Mouse (Mus musculus): ENCODE results near the gene Fgd3. TPM values are rescaled to one million over a fixed set of nuclear protein-coding genes. Genes with fewer than 3 reads are reported as not detected.

Fgd3 gene
- 0.23 and 0.25 TPM in 2 replicates for polyA plus RNA-seq (2015; fragmentation: Nextera tagmentation; extraction: Ambion mirVana)

- Histone ChIP-seq H3K36me3 (ENCODE audit: control insufficient read depth, insufficient read depth, low read length) (no peaks in the 10 kb centered on the region), H3K4me3 (ENCODE audit: low read depth, low read length) (no peak within 1 kb of the TSS), H3K27me3 (ENCODE audit: control insufficient read depth, insufficient read depth, low read length) (no peaks in the 10 kb centered on the region), H3K4me1 (replicated peaks; ENCODE audit: control insufficient read depth, insufficient read depth) (no peaks in the 10 kb centered on the region; the same call in none of the 2 replicates), H3K4me2 (replicated peaks; ENCODE audit: low read depth) (peak within 1 kb of the TSS; percentile 34), H3K9ac (ENCODE audit: low read length) (0 out of 2 replicates have a peak within 1 kb of the TSS, but pooled peaks have one; percentile 4), H3K27ac (replicated peaks) (no peak within 1 kb of the TSS), H3K9me3 (ENCODE audit: control insufficient read depth, low read length) (no peaks in the 10 kb centered on the region)
- WGBS = 2% methylated on average over 10 of the region's 10 CpGs
- DNase-seq (ENCODE audit: low spot score) (peak; percentile 36), ATAC-seq (ENCODE audit: low FRiP score, low TSS enrichment) (0 out of 2 replicates have a peak, but pooled peaks have one; percentile 47)
- TF ChIP-seq CTCF (IDR thresholded peaks at IDR 0.05; ENCODE audit: low read depth) = no peak
- TF ChIP-seq EP300 (optimal IDR thresholded peaks at IDR 0.05) = no peak
These were observed at the start of gene Fgd3 for GRCm38 (mm10) chr13:49320040-49320439. Gene Fgd3 (minus strand): TSS chr13:49320311.

GRCm38 (mm10) chr13:49369404-49369803 is 49.3 kb upstream of the Fgd3 start:
- H3K9me3 ChIP-seq (ENCODE audit: control insufficient read depth, low read length) = no peaks in the 10 kb centered on the region
- H3K27ac ChIP-seq (replicated peaks) = no peak overlapping the region
- no peak overlapping the region for H3K9ac ChIP-seq (ENCODE audit: low read length)
- H3K4me2 ChIP-seq (replicated peaks; ENCODE audit: low read depth) = no peak overlapping the region
- no peak overlapping the region for H3K4me3 ChIP-seq (ENCODE audit: low read depth, low read length)
- no peak for TF ChIP-seq CTCF (IDR thresholded peaks at IDR 0.05; ENCODE audit: low read depth)
- TF ChIP-seq EP300 (optimal IDR thresholded peaks at IDR 0.05) = no peak
- WGBS = 90% methylated on average over 10 of the region's 10 CpGs
- ATAC-seq (ENCODE audit: low FRiP score, low TSS enrichment) (no peak), DNase-seq (ENCODE audit: low spot score) (no peak)
- H3K27me3 ChIP-seq (ENCODE audit: control insufficient read depth, insufficient read depth, low read length) = no peaks in the 10 kb centered on the region
- H3K4me1 ChIP-seq (replicated peaks; ENCODE audit: control insufficient read depth, insufficient read depth) = peaks cover 6% of the 10 kb centered on the region
- peaks cover 8% of the 10 kb centered on the region; the same call in 1 of the 2 replicates for H3K36me3 ChIP-seq (ENCODE audit: control insufficient read depth, insufficient read depth, low read length)

GRCm38 (mm10) chr13:49367657-49368440 is 47.7 kb upstream of the Fgd3 start:
- no peaks in the 10 kb centered on the region for H3K27me3 ChIP-seq (ENCODE audit: control insufficient read depth, insufficient read depth, low read length)
- WGBS = 58% methylated on average over 4 of the region's 4 CpGs
- no peak for DNase-seq (ENCODE audit: low spot score)
- H3K27ac ChIP-seq (replicated peaks) = 0 out of 2 replicates have a peak overlapping the region, but pooled peaks have one; percentile 18
- H3K9me3 ChIP-seq (ENCODE audit: control insufficient read depth, low read length) = no peaks in the 10 kb centered on the region
- H3K36me3 ChIP-seq (ENCODE audit: control insufficient read depth, insufficient read depth, low read length) = peaks cover 8% of the 10 kb centered on the region; the same call in 1 of the 2 replicates
- ATAC-seq (ENCODE audit: low FRiP score, low TSS enrichment) = no peak
- no peak overlapping the region for H3K4me2 ChIP-seq (replicated peaks; ENCODE audit: low read depth)
- TF ChIP-seq EP300 (optimal IDR thresholded peaks at IDR 0.05) (no peak), CTCF (IDR thresholded peaks at IDR 0.05; ENCODE audit: low read depth) (peak; percentile 45)
- no peak overlapping the region for H3K9ac ChIP-seq (ENCODE audit: low read length)
- peaks cover 6% of the 10 kb centered on the region for H3K4me1 ChIP-seq (replicated peaks; ENCODE audit: control insufficient read depth, insufficient read depth)
- H3K4me3 ChIP-seq (ENCODE audit: low read depth, low read length) = no peak overlapping the region

- Histone ChIP-seq H3K4me1 (replicated peaks; ENCODE audit: control insufficient read depth, insufficient read depth) (peaks cover 11% of the 10 kb centered on the region), H3K4me2 (replicated peaks; ENCODE audit: low read depth) (no peak overlapping the region), H3K27me3 (ENCODE audit: control insufficient read depth, insufficient read depth, low read length) (no peaks in the 10 kb centered on the region), H3K36me3 (ENCODE audit: control insufficient read depth, insufficient read depth, low read length) (peaks cover 3% of the 10 kb centered on the region; the same call in 1 of the 2 replicates), H3K9me3 (ENCODE audit: control insufficient read depth, low read length) (no peaks in the 10 kb centered on the region), H3K9ac (ENCODE audit: low read length) (no peak overlapping the region; the same call in 1 of the 2 replicates), H3K4me3 (ENCODE audit: low read depth, low read length) (no peak overlapping the region), H3K27ac (replicated peaks) (no peak overlapping the region)
- TF ChIP-seq EP300 (optimal IDR thresholded peaks at IDR 0.05) (no peak), CTCF (IDR thresholded peaks at IDR 0.05; ENCODE audit: low read depth) (no peak)
- 41% methylated on average over 2 of the region's 2 CpGs for WGBS
- ATAC-seq (ENCODE audit: low FRiP score, low TSS enrichment) (peak; percentile 45; the same call in 1 of the 2 replicates), DNase-seq (ENCODE audit: low spot score) (no peak)
These were observed 44.6 kb upstream of the Fgd3 start for GRCm38 (mm10) chr13:49364716-49365115.

GRCm38 (mm10) chr13:49362804-49363203 is 42.7 kb upstream of the Fgd3 start:
- no peaks in the 10 kb centered on the region for H3K27me3 ChIP-seq (ENCODE audit: control insufficient read depth, insufficient read depth, low read length)
- ATAC-seq (ENCODE audit: low FRiP score, low TSS enrichment) (0 out of 2 replicates have a peak, but pooled peaks have one; percentile 7), DNase-seq (ENCODE audit: low spot score) (no peak)
- no peak overlapping the region for H3K4me2 ChIP-seq (replicated peaks; ENCODE audit: low read depth)
- no peak overlapping the region for H3K4me3 ChIP-seq (ENCODE audit: low read depth, low read length)
- whole genome bisulfite sequencing = 68% methylated on average over 2 of the region's 2 CpGs
- H3K9ac ChIP-seq (ENCODE audit: low read length) = no peak overlapping the region
- TF ChIP-seq CTCF (IDR thresholded peaks at IDR 0.05; ENCODE audit: low read depth) (no peak), EP300 (optimal IDR thresholded peaks at IDR 0.05) (no peak)
- H3K9me3 ChIP-seq (ENCODE audit: control insufficient read depth, low read length) = no peaks in the 10 kb centered on the region
- peaks cover 11% of the 10 kb centered on the region for H3K4me1 ChIP-seq (replicated peaks; ENCODE audit: control insufficient read depth, insufficient read depth)
- H3K27ac ChIP-seq (replicated peaks) = peak overlapping the region; percentile 56; the same call in 1 of the 2 replicates
- no peaks in the 10 kb centered on the region for H3K36me3 ChIP-seq (ENCODE audit: control insufficient read depth, insufficient read depth, low read length)

GRCm38 (mm10) chr13:49362364-49362763 is 42.3 kb upstream of the Fgd3 start:
- Histone ChIP-seq H3K4me3 (ENCODE audit: low read depth, low read length) (no peak overlapping the region), H3K9ac (ENCODE audit: low read length) (no peak overlapping the region), H3K9me3 (ENCODE audit: control insufficient read depth, low read length) (no peaks in the 10 kb centered on the region), H3K27me3 (ENCODE audit: control insufficient read depth, insufficient read depth, low read length) (no peaks in the 10 kb centered on the region), H3K4me2 (replicated peaks; ENCODE audit: low read depth) (no peak overlapping the region), H3K36me3 (ENCODE audit: control insufficient read depth, insufficient read depth, low read length) (no peaks in the 10 kb centered on the region), H3K4me1 (replicated peaks; ENCODE audit: control insufficient read depth, insufficient read depth) (peaks cover 11% of the 10 kb centered on the region), H3K27ac (replicated peaks) (peak overlapping the region; percentile 56; the same call in 1 of the 2 replicates)
- WGBS = 57% methylated on average over 7 of the region's 7 CpGs
- DNase-seq (ENCODE audit: low spot score) = no peak
- TF ChIP-seq CTCF (IDR thresholded peaks at IDR 0.05; ENCODE audit: low read depth) (no peak), EP300 (optimal IDR thresholded peaks at IDR 0.05) (no peak)
- peak; percentile 25; the same call in 1 of the 2 replicates for ATAC-seq (ENCODE audit: low FRiP score, low TSS enrichment)
